Mouse (Mus musculus): ENCODE data around the gene Asl. TPM values are rescaled to one million over a fixed set of nuclear protein-coding genes. Genes with fewer than 3 reads are reported as not detected.

The Asl gene
- polyA plus RNA-seq, 1 experiment from 2014 or later = 37.8 TPM

- WGBS (ENCODE audit: insufficient replicate concordance) = 51% methylated on average over 5 of the region's 5 CpGs
- Histone ChIP-seq H3K27me3 (no peaks in the 10 kb centered on the region), H3K27ac (peak overlapping the region; percentile 97), H3K36me3 (peaks cover 22% of the 10 kb centered on the region), H3K4me3 (replicated peaks) (no peak overlapping the region), H3K9me3 (replicated peaks) (no peaks in the 10 kb centered on the region), H3K4me1 (replicated peaks) (peaks cover 75% of the 10 kb centered on the region), H3K4me2 (peak overlapping the region; percentile 13; the same call in 1 of the 2 replicates), H3K9ac (peak overlapping the region; percentile 49)
- peak; percentile 33 for ATAC-seq (ENCODE audit: low read depth)
- DNase-seq = no peak
Measured at GRCm38 (mm10) chr5:129978608-129979007, 50.4 kb downstream of the Asl start.

DNA sequence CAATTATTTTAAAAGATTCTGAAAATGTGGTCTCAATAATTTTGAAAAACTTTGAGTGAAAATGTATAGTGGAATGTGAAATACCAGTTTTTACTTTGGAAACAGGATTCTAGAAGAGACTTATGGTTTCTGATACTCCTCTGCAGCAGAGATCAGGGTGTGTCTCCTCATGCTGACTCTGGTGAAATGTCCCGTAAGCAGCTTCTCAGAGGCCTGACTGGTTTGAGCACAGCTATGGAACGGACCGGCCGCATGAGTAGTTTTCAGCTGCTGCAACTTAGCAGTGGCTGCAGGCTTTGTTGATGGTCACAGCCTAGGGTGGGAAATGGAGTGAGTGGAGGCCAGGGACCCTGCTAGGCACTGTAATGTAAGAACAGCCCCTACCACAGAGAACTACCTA, 51.3 kb downstream of the Asl start:
- no peaks in the 10 kb centered on the region for H3K27me3 ChIP-seq

DNA sequence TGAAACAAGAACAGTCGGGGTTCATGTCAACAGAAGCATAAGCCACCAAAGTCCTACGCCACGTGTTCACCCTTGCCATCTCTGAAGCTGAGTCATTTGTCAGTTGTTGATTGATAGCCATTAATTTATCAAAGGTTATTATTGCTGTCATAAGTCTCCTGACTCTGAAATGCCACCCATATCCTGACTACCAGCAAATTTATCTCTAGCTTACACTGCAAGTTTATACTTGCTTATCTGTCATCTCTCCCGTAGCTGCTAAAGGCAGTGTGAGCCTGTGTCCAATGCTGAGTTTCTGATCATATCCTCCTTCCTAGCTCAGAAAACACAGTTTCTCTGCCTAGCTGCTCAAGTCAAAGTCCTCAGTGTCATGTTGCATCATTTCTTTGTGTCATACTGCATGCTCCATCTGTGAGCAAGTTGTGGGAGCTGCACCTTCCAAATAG, 54.2 kb downstream of the Asl start:
- Histone ChIP-seq H3K9ac (peak overlapping the region; percentile 59), H3K4me3 (replicated peaks) (no peak overlapping the region), H3K27me3 (no peaks in the 10 kb centered on the region), H3K4me2 (peak overlapping the region; percentile 25), H3K9me3 (replicated peaks) (no peaks in the 10 kb centered on the region), H3K4me1 (replicated peaks) (peaks cover 83% of the 10 kb centered on the region), H3K36me3 (peaks cover 21% of the 10 kb centered on the region), H3K27ac (peak overlapping the region; percentile 96)
- DNase-seq = peak; percentile 60
- peak; percentile 89 for ATAC-seq (ENCODE audit: low read depth)
- WGBS (ENCODE audit: insufficient replicate concordance) = 12% methylated on average over 4 of the region's 4 CpGs

More for the DNA sequence above, 51.3 kb downstream of the Asl start:
- no peaks in the 10 kb centered on the region for H3K9me3 ChIP-seq (replicated peaks)
- H3K27ac ChIP-seq = peak overlapping the region; percentile 97
- 49% methylated on average over 4 of the region's 4 CpGs for WGBS (ENCODE audit: insufficient replicate concordance)
- peak overlapping the region; percentile 53 for H3K4me2 ChIP-seq
- peak overlapping the region; percentile 74 for H3K9ac ChIP-seq
- DNase-seq = no peak
- ATAC-seq (ENCODE audit: low read depth) = peak; percentile 64
- H3K36me3 ChIP-seq = peaks cover 16% of the 10 kb centered on the region
- peak overlapping the region; percentile 26; the same call in 1 of the 2 replicates for H3K4me3 ChIP-seq (replicated peaks)
- peaks cover 81% of the 10 kb centered on the region for H3K4me1 ChIP-seq (replicated peaks)

DNA sequence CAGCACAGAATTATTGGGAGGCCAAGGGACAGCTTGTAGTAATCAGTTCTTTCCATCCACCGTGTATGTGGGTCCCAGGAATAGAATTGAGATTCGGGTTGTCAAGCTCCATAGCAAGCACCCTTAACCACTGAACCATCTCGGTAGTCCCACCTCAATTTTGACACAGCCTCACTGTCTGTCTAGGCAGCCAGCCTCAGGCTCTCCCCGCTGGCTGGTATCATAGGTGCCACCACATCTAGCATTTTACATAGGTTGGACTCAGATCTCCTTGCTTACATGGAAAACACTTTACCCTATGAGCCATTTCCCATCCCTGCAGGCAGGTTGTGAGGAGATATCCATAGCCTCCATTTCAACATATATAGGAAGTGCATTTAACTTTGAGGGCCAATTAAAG, 54.7 kb downstream of the Asl start:
- Histone ChIP-seq H3K4me3 (replicated peaks) (no peak overlapping the region), H3K9ac (peak overlapping the region; percentile 59), H3K27me3 (no peaks in the 10 kb centered on the region), H3K27ac (peak overlapping the region; percentile 96), H3K4me1 (replicated peaks) (peaks cover 79% of the 10 kb centered on the region), H3K4me2 (peak overlapping the region; percentile 25), H3K9me3 (replicated peaks) (no peaks in the 10 kb centered on the region), H3K36me3 (peaks cover 21% of the 10 kb centered on the region)
- WGBS (ENCODE audit: insufficient replicate concordance) = 39% methylated on average over 4 of the region's 4 CpGs
- DNase-seq = no peak
- ATAC-seq (ENCODE audit: low read depth) = peak; percentile 18; the same call in 1 of the 2 replicates

DNA sequence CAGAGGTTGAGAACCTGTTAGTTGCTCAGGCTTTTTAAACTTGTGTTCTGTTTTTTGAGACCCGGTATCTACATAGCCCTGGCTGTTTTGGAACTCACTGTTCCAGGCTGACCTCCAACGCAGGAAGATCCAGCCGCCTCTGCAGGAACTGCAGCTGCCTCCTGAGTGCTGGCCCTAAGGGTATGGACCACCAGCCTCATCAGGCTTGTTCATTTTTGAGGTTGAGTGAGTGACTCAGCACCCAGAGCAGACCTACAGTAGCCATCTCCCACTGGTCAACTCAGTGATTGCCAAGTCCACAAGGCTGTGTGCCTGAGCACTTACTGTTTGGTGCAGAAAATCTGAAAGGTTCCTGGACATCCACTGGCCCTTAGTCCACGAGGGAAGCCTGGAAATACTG, 57.6 kb downstream of the Asl start:
- Histone ChIP-seq H3K27me3 (no peaks in the 10 kb centered on the region), H3K36me3 (peaks cover 21% of the 10 kb centered on the region), H3K9me3 (replicated peaks) (no peaks in the 10 kb centered on the region), H3K27ac (peak overlapping the region; percentile 65), H3K4me2 (no peak overlapping the region), H3K4me1 (replicated peaks) (peaks cover 75% of the 10 kb centered on the region), H3K9ac (no peak overlapping the region), H3K4me3 (replicated peaks) (no peak overlapping the region)
- 76% methylated on average over 4 of the region's 4 CpGs for WGBS (ENCODE audit: insufficient replicate concordance)
- ATAC-seq (ENCODE audit: low read depth) (no peak), DNase-seq (no peak)

GRCm38 (mm10) chr5:129968417-129968816, 60.6 kb downstream of the Asl start:
- peaks cover 58% of the 10 kb centered on the region for H3K4me1 ChIP-seq (replicated peaks)
- H3K9me3 ChIP-seq (replicated peaks) = no peaks in the 10 kb centered on the region
- peak; percentile 43; the same call in 1 of the 2 replicates for ATAC-seq (ENCODE audit: low read depth)
- H3K4me3 ChIP-seq (replicated peaks) = no peak overlapping the region
- H3K27me3 ChIP-seq = no peaks in the 10 kb centered on the region
- peak overlapping the region; percentile 61 for H3K27ac ChIP-seq
- H3K36me3 ChIP-seq = peaks cover 18% of the 10 kb centered on the region
- no peak overlapping the region for H3K9ac ChIP-seq
- no peak for DNase-seq
- 76% methylated on average over 7 of the region's 7 CpGs for WGBS (ENCODE audit: insufficient replicate concordance)
- H3K4me2 ChIP-seq = no peak overlapping the region

GRCm38 (mm10) chr5:129966448-129966847, 62.6 kb downstream of the Asl start:
- Histone ChIP-seq H3K4me3 (replicated peaks) (no peak overlapping the region), H3K9me3 (replicated peaks) (no peaks in the 10 kb centered on the region), H3K27ac (peak overlapping the region; percentile 21; the same call in 1 of the 2 replicates), H3K9ac (no peak overlapping the region), H3K4me1 (replicated peaks) (peaks cover 40% of the 10 kb centered on the region), H3K4me2 (no peak overlapping the region), H3K36me3 (peaks cover 4% of the 10 kb centered on the region), H3K27me3 (no peaks in the 10 kb centered on the region)
- DNase-seq = no peak
- no peak for ATAC-seq (ENCODE audit: low read depth)
- 90% methylated on average over 3 of the region's 3 CpGs for WGBS (ENCODE audit: insufficient replicate concordance)

GRCm38 (mm10) chr5:129963224-129963623, 65.8 kb downstream of the Asl start:
- peaks cover 35% of the 10 kb centered on the region for H3K4me1 ChIP-seq (replicated peaks)
- H3K9me3 ChIP-seq (replicated peaks) = no peaks in the 10 kb centered on the region
- DNase-seq (no peak), ATAC-seq (ENCODE audit: low read depth) (no peak)
- H3K27me3 ChIP-seq = no peaks in the 10 kb centered on the region
- 84% methylated on average over 4 of the region's 4 CpGs for WGBS (ENCODE audit: insufficient replicate concordance)
- no peak overlapping the region for H3K27ac ChIP-seq
- H3K36me3 ChIP-seq = peaks cover 18% of the 10 kb centered on the region
- H3K4me3 ChIP-seq (replicated peaks) = no peak overlapping the region
- H3K4me2 ChIP-seq = no peak overlapping the region
- no peak overlapping the region for H3K9ac ChIP-seq

Other genes with a start within 250 kb of the Asl start
- 82.6 and 91.1 TPM in 2 replicates for gene Psph, start 241.8 kb downstream of the Asl start, polyA plus RNA-seq (2015; fragmentation: Nextera tagmentation; extraction: Ambion mirVana)
- 24.9 and 35.0 TPM in 2 replicates for gene Sumf2, start 182.3 kb downstream of the Asl start, polyA plus RNA-seq (2015; fragmentation: Nextera tagmentation; extraction: Ambion mirVana)
- gene Chchd2, start 141.8 kb downstream of the Asl start, polyA plus RNA-seq (2015; fragmentation: Nextera tagmentation; extraction: Ambion mirVana) = 596 and 645 TPM in 2 replicates
- gene Zbed5, start 133.5 kb downstream of the Asl start, polyA plus RNA-seq (2015; fragmentation: Nextera tagmentation; extraction: Ambion mirVana) = 1.00 and 1.1 TPM in 2 replicates
- 0.18 and 0.22 TPM in 2 replicates for gene Phkg1, start 130.7 kb downstream of the Asl start, polyA plus RNA-seq (2015; fragmentation: Nextera tagmentation; extraction: Ambion mirVana)
- 0.31 and 1.0 TPM in 2 replicates for gene Nupr1l, start 120.7 kb downstream of the Asl start, polyA plus RNA-seq (2015; fragmentation: Nextera tagmentation; extraction: Ambion mirVana)
- 22.9 and 29.4 TPM in 2 replicates for gene Vkorc1l1, start 87.3 kb downstream of the Asl start, polyA plus RNA-seq (2015; fragmentation: Nextera tagmentation; extraction: Ambion mirVana)
- gene Gusb, start 26.2 kb downstream of the Asl start, polyA plus RNA-seq (2015; fragmentation: Nextera tagmentation; extraction: Ambion mirVana) = 42.0 and 47.9 TPM in 2 replicates
- 31.6 and 34.4 TPM in 2 replicates for gene Crcp, start within 50 bp of the Asl start, polyA plus RNA-seq (2015; fragmentation: Nextera tagmentation; extraction: Ambion mirVana)
- 27.2 and 33.5 TPM in 2 replicates for gene Tpst1, start 44.1 kb upstream of the Asl start, polyA plus RNA-seq (2015; fragmentation: Nextera tagmentation; extraction: Ambion mirVana)
- gene Kctd7, start 115.6 kb upstream of the Asl start, polyA plus RNA-seq (2015; fragmentation: Nextera tagmentation; extraction: Ambion mirVana) = 5.5 and 7.1 TPM in 2 replicates
- gene Rabgef1, start 142.6 kb upstream of the Asl start, polyA plus RNA-seq (2015; fragmentation: Nextera tagmentation; extraction: Ambion mirVana) = 26.0 and 30.7 TPM in 2 replicates
- 30.7 and 34.4 TPM in 2 replicates for gene Tmem248, start 187.8 kb upstream of the Asl start, polyA plus RNA-seq (2015; fragmentation: Nextera tagmentation; extraction: Ambion mirVana)
- 55.0 and 64.9 TPM in 2 replicates for gene Sbds, start 226.3 kb upstream of the Asl start, polyA plus RNA-seq (2015; fragmentation: Nextera tagmentation; extraction: Ambion mirVana)
- gene Tyw1, start 226.4 kb upstream of the Asl start, polyA plus RNA-seq (2015; fragmentation: Nextera tagmentation; extraction: Ambion mirVana) = 16.0 and 18.0 TPM in 2 replicates

Data from liver, embryonic 13.5 days (tissue).